Mouse (Mus musculus) cortical plate, adult 2 months (tissue): ENCODE results near the gene Marveld3. TPM values are rescaled to one million over a fixed set of nuclear protein-coding genes. Genes with fewer than 3 reads are reported as not detected.
A peak's percentile ranks its signal among the peaks of the same experiment; 100 is the strongest.

Experiments
- H3K27ac ChIP-seq: fragments of 200-500 bp; 2 replicates; pipeline ENCODE4 v1.5.1; 2012; ENCODE audit warnings: low read length, control low read depth, inconsistent platforms; ENCODE audit not compliant: insufficient read depth
- H3K4me1 ChIP-seq: fragments of 200-500 bp; 2 replicates; pipeline ENCODE4 v1.6.1; 2011; ENCODE audit warnings: low read length; ENCODE audit not compliant: control insufficient read depth, insufficient read depth
- H3K4me3 ChIP-seq: fragments of 200-500 bp; 2 replicates; pipeline ENCODE4 v1.5.1; 2011; ENCODE audit warnings: mild to moderate bottlenecking, low read length, control low read depth; ENCODE audit not compliant: insufficient read depth
- CTCF ChIP-seq: fragments of 200-500 bp; IDR thresholded peaks from 2 replicates; pipeline ENCODE4 v1.5.1; 2011; ENCODE audit warnings: mild to moderate bottlenecking, control low read depth, low read length; ENCODE audit not compliant: insufficient read depth; ENCODE audit errors: extremely low read depth
- POLR2A ChIP-seq: fragments of 200-500 bp; IDR thresholded peaks from 2 replicates; pipeline ENCODE4 v1.6.1; 2011; ENCODE audit warnings: mild to moderate bottlenecking, low read length, control low read depth; ENCODE audit not compliant: insufficient read depth; ENCODE audit errors: extremely low read depth
- polyA plus RNA-seq: library from polyadenylated mRNA; depleted of rRNA; stranded (reverse); fragments of >200 nt; gene quantifications from 2 replicates; pipeline ENCODE4 v1.2.3, GENCODE M21; 2012

Marveld3 gene
- polyA plus RNA-seq, 1 experiment = 0.19 TPM

DNA sequence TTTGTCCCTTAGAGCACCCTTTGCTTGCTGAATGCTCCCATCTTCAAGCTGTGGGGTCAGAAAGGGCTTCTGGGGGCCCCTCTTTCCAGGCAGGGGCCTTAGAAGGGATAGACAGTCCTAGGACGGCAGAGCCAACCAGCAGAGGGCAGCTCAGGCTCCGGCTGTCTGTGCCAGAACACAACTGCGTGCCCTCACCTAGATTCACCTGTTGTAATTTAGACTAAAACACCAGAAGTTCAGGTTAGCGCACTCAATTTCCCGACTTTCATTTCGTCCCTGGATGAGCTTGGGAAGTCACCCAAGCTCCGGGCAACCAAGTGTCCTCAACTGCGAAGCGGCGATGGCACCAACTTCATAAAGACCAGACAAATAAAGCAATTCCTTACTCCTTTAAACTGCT lies 6.8 kb upstream of the Marveld3 start:
- TF ChIP-seq POLR2A = no peak
- no peak for TF ChIP-seq CTCF
- H3K4me3 ChIP-seq = no peak overlapping the region
- no peaks in the 10 kb centered on the region for H3K4me1 ChIP-seq
- no peak overlapping the region for H3K27ac ChIP-seq

DNA sequence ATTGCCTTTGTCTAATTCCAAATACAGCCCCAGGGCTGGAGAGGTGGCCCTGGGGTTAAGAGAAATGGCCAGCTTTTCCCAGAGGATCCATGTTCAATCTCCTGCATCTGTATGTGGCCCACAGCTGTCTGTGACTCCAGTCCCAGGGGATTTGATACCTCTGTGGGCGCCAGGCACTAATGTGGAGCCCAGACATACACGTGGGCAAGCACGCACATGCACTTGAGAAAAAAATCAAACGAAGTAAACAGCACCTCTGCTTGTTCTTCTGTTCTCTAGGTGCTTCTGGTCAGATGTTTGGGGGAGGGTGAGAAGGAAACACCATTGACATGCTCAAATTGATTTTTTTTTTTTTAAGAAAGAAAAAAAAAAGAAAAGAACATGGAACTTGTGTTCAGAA lies 2.1 kb upstream of the Marveld3 start:
- H3K4me3 ChIP-seq = no peak overlapping the region
- H3K27ac ChIP-seq = no peak overlapping the region
- H3K4me1 ChIP-seq = no peaks in the 10 kb centered on the region
- TF ChIP-seq POLR2A (no peak), CTCF (no peak)

DNA sequence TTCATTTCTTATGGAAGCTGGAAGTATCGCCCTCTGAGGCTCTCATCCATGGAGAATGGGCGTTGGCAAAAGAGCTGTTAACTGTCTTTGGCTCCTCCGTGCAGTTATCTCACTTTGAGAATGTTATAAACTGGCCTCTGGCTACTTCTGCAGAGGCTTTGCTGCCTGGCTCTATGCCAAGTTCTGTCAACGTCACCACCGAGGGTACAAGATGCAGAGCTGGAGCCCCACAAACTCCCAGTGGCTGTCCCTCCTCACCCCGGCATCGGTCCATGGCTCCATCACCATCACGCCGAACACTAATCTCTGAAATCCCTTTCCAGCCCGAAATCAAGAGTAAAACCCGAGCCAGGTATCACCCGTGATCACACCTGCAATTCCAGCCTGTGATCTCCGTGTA lies 1.4 kb upstream of the Marveld3 start:
- H3K4me1 ChIP-seq = no peaks in the 10 kb centered on the region
- no peak overlapping the region for H3K4me3 ChIP-seq
- TF ChIP-seq POLR2A = no peak
- TF ChIP-seq CTCF = no peak
- no peak overlapping the region for H3K27ac ChIP-seq

DNA sequence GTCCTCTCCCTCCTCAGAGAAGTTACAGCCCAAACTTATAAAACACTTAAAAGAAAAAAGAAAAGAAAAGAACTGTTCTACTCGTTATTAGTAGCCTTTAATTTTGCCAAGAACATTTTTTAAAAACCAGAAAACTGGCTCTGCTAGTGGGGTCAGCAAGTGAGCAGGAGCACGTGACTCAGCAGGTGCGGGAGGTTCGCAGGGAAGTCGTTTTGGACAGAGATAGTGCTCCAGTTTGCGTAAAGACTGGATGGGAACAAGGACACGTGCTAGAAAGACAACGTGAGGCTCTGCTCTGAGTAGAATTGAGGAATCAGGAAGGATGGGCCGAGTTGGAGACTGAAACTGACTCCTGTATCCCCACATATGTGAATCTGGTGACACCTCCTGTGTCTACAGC lies 893 bp upstream of the Marveld3 start:
- Histone ChIP-seq H3K27ac (no peak overlapping the region), H3K4me1 (no peaks in the 10 kb centered on the region), H3K4me3 (no peak overlapping the region)
- TF ChIP-seq CTCF (no peak), POLR2A (no peak)

DNA sequence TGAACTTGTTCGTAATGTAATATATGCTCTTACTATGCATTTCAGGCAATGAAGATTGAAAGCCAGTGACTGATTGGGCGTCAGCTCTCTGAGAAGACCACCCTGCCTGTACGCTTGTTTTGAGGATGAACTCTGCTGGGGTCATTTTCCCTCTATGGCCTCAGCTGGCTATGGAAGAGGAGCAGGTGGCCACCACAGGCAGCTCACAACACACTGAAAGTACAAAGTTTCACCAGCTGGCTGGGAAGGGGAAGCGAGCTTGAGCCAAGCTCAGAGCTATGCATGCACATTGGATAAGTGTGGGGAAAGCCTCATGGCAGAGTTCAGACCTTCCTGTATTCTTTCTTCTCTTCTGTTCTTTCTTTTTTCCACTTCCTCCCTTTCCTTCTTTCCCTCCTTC lies 2.9 kb downstream of the Marveld3 start:
- TF ChIP-seq POLR2A = no peak
- no peak for TF ChIP-seq CTCF
- Histone ChIP-seq H3K4me3 (no peak overlapping the region), H3K27ac (no peak overlapping the region), H3K4me1 (no peaks in the 10 kb centered on the region)

DNA sequence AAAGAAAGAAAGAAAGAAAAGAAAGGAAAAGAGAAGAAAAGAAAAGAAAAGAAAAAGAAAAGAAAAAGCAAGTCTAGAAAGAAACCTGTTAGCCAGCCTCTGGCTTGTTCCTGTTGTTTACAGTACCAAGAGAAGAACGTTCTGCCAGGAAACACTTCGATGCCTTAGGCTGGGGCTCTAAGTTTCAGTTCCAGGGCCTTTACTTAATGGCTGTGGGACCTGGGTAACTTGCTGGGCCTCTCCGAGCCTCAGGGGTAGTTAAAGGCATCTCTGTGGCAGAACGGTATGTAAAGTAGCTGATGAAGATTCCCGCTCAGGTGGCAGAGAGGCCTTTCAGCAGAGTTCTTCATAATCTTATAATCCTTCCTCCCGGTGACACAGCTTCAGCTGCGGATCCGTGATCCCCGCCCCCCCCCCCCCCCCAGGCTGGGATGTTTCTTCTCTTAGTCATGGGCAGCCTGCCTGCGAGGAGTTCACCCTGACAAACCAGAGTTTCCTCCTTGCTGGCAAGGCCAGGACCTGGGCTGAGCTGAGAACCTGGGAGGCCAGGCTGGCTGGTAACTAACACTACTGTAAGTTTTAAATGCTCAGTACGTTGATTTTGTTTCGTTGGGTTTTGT lies 3.9 kb downstream of the Marveld3 start:
- TF ChIP-seq CTCF = no peak
- no peak for TF ChIP-seq POLR2A
- H3K4me1 ChIP-seq = no peaks in the 10 kb centered on the region
- H3K27ac ChIP-seq = no peak overlapping the region
- H3K4me3 ChIP-seq = no peak overlapping the region

DNA sequence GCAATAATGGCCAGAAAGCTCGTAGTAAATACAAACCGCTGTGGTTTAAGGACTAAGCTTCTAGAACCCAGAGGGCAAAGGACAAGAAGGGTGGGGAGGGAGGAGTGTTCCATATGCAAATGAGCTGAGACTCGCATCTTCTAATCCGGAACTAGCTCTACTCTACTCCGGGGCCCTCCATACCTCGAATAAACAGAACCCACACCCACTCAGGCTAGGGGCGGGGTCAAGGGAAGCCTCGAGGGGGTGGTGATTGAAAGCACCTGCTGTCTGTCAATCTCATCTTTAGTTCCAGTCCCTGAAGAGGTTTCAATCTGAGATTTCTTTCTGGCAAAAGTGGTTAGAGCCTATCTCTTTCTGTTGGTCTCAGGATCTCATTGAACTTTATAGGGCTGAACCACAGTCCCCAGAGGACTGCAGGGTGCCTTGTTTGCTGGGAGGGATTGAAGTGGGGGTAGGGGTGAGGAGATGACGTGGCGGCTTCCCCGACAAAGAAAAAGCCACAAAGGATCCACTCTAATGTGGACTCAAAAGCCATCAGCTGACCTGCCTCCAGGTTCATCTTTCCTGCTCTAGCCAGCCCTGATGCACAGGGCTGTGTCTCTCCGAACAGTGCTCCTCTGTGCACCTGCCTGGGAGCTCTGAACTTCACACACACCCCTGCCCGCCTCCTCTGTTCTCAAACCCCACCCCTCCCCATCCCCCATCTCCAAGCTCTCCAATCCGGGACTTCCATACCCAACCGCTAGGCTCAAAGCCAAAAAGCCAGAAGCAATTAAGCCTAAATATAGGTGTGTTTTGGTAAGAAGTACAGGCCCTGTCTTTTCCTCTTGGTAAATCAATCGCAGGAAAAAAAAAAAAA lies 4.6 kb downstream of the Marveld3 start:
- no peak overlapping the region for H3K4me3 ChIP-seq
- TF ChIP-seq CTCF (no peak), POLR2A (no peak)
- no peak overlapping the region for H3K27ac ChIP-seq
- 0 out of 2 replicates have a peak, but pooled peaks cover 2% of the 10 kb centered on the region for H3K4me1 ChIP-seq

DNA sequence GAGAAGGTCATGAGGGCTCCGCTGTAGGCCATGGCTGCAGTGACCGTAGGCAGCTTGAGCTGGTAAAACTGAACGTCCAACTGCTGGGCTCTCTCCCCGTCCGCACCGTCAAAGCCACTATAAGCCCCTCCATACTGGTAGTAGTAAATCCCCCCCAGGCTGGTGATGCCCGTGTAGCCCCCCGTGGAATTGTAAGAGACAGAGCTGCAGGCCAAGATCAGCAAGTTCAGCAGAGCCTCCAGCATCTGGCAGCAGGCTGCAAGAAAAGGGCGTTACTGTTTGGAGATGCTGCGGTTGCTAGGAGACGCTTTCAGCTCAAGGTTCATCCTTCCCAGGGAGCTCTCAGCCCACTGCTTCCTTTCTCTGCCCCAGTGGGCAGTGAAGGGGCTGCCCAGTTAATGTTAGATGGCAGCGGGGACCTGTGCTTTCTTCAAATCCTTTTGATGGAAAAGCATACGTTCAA lies 7.5 kb downstream of the Marveld3 start:
- Histone ChIP-seq H3K4me3 (no peak overlapping the region), H3K27ac (no peak overlapping the region), H3K4me1 (peaks cover 2% of the 10 kb centered on the region)
- TF ChIP-seq CTCF = no peak
- TF ChIP-seq POLR2A = no peak

DNA sequence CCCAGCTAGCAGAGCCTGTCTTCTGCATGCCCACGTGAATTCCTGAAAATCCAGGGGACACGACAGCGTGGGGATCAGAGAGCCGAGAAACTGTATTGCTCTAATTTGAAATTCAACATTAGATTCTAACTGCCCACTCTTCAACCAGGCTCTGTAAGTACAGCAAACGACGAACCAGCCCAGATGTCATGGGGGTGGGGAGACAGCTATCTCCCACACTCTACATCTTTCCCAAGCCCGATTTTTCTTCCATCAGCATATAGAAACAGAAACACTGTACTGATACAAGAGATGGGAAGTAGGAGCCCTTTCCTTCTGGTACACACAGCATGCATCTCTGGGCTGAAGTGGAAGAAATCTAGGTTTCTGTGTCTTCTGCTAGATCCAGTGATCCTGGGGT lies 9.8 kb downstream of the Marveld3 start:
- Histone ChIP-seq H3K4me1 (peaks cover 2% of the 10 kb centered on the region), H3K27ac (peak overlapping the region; percentile 33; the same call in 1 of the 2 replicates), H3K4me3 (no peak overlapping the region)
- no peak for TF ChIP-seq CTCF
- no peak for TF ChIP-seq POLR2A

DNA sequence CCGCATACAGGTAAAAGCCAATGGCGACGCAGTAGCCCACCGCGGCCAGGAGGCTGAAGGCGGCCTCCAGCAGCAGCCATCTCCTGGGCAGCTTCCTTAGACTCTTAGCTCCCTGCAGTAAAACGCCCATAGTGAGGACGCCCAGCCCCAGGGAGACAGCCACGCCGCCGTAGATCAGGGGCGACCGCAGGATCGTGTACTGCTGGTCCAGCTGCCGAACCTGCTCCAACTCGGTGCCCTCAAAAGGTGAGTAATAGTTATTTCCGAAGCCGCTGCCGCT lies 13.8 kb downstream of the Marveld3 start:
- no peak overlapping the region; the same call in 1 of the 2 replicates for H3K27ac ChIP-seq

More for the DNA sequence above, 13.8 kb downstream of the Marveld3 start:
- Histone ChIP-seq H3K4me3 (peak overlapping the region; percentile 52), H3K4me1 (peaks cover 2% of the 10 kb centered on the region)
- TF ChIP-seq CTCF = no peak
- TF ChIP-seq POLR2A = no peak
